Mouse (Mus musculus) small intestine, adult 2 months (tissue): ENCODE results near the gene Nfe2l2.

ENCODE experiments used
- CTCF ChIP-seq: fragments of 200-500 bp; IDR thresholded peaks from 2 replicates; pipeline ENCODE4 v1.5.1; 2012; ENCODE audit warnings: low read depth, mild to moderate bottlenecking, control low read depth, inconsistent platforms, low read length, moderate library complexity, mixed read lengths; ENCODE audit not compliant: insufficient replicate concordance, insufficient read length; ENCODE audit errors: extremely low read depth
- POLR2A ChIP-seq: fragments of 200-500 bp; IDR thresholded peaks from 2 replicates; pipeline ENCODE4 v1.6.1; 2012; ENCODE audit warnings: low read depth, mild to moderate bottlenecking, control low read depth, inconsistent platforms, low read length, moderate library complexity

- TF ChIP-seq CTCF (no peak), POLR2A (no peak)
Observed at GRCm38 (mm10) chr2:75696371-75696770, 8.1 kb downstream of the Nfe2l2 start.
